Mouse (Mus musculus): ENCODE data around the gene Snrpf. TPM values are rescaled to one million over a fixed set of nuclear protein-coding genes. Genes with fewer than 3 reads are reported as not detected.
"Not testable (repeated sequence)": the region's sequence is repeated elsewhere in the genome, so short reads cannot be mapped to it uniquely, and the experiment has no call there.

The Snrpf gene
- total RNA-seq, 1 experiment from 2014 or later = 102 TPM

DNA sequence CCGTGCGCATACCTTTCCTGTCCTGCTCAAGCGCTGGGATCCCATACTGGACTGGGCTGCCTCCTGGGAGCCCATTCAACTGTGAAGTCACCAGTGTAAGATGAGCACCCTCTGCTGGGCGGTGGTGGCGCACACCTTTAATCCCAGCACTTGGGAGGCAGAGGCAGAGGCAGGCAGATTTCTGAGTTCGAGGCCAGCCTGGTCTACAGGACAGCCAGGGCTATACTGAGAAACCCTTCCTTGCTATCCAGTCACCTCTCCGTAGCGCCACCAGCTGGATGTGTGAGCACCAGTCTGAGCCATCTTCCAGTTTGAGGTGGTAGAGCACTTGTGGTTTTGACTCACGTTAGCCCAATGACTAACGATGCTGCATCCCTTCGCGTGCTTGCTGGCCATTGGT is 3.0 kb upstream of the Snrpf start:
- no peak for ATAC-seq (replicated peaks; ENCODE audit: insufficient number of reproducible peaks, low FRiP score, low TSS enrichment, poor library complexity, severe bottlenecking)

DNA sequence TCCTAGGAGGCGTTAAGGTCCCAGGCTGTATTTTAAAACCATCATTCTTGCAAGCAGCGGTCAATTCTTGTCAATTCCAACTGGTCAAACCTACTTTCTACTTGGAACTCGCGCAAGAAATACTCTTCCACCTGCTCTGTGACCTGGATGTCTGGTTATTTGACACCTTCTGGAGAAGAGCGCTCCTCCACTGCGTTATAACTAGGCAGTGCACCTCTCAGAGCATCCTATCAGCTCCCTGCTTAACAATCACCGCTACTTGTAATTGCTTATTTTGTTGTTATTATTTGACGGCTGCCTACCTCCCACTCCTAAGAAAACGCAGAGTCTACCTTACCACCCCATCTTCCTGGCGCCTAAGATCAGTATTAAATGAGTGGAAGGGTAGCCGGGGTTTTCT is 710 bp downstream of the Snrpf start:
- ATAC-seq (replicated peaks; ENCODE audit: insufficient number of reproducible peaks, low FRiP score, low TSS enrichment, poor library complexity, severe bottlenecking) = no peak

DNA sequence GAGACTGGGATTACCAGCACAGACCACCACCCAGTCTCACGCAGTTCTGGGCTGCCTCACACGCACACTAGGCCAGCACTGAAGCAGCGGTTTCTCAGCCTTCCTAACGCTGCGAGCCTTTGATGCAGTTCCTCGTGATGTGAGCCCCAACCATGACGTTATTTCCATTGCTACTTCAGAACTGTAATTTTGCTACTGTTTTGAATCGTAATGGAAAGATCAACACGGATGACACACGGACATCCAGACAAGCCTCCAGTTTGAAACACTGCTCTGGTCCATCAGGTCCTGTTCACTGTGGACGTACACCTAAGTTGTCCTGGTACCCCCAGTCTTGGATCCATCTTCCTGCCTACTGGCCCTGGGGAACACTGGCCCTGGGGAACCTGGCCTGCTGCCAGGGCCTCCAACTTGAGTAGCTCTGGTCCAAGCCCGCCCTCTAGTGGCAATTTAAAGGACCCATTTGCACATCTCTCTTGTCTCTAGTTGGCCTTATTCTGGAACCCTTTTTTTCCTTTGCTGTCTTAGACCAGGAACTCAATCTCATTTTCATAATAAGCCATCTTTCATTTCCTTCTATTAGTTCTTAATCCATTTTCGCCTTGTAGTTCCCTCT is 12.1 kb downstream of the Snrpf start:
- peak; percentile 57; the same call in 1 of the 2 replicates for ATAC-seq (replicated peaks; ENCODE audit: insufficient number of reproducible peaks, low FRiP score, low TSS enrichment, poor library complexity, severe bottlenecking)

- ATAC-seq (replicated peaks; ENCODE audit: insufficient number of reproducible peaks, low FRiP score, low TSS enrichment, poor library complexity, severe bottlenecking) = no peak
These were observed 13.5 kb downstream of the Snrpf start for GRCm38 (mm10) chr10:93575960-93576359.

- ATAC-seq (replicated peaks; ENCODE audit: insufficient number of reproducible peaks, low FRiP score, low TSS enrichment, poor library complexity, severe bottlenecking) = no peak
These were observed 14.5 kb downstream of the Snrpf start for GRCm38 (mm10) chr10:93574966-93575365.

DNA sequence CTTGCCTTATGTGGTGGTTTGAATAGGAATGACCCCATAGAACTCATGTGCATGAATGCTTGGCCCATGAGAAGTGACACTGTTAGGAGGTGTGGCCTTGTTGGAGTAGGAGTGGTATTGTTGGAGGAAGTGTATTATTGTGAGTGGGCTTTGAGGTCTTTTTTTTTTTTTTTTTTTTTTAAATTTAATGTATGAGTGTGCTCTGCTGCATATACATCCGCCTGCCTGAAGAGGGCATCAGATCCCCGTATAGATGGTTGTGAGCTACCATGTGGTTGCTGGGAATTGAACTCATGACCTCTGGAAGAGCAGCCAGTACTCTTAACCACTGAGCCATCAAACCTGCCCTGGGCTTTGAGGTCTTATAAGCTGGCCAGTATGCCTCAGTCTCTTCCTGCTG is 17.3 kb downstream of the Snrpf start:
- ATAC-seq (replicated peaks; ENCODE audit: insufficient number of reproducible peaks, low FRiP score, low TSS enrichment, poor library complexity, severe bottlenecking) = no peak

GRCm38 (mm10) chr10:93568671-93569070 is 20.8 kb downstream of the Snrpf start:
- ATAC-seq (replicated peaks; ENCODE audit: insufficient number of reproducible peaks, low FRiP score, low TSS enrichment, poor library complexity, severe bottlenecking) = no peak

DNA sequence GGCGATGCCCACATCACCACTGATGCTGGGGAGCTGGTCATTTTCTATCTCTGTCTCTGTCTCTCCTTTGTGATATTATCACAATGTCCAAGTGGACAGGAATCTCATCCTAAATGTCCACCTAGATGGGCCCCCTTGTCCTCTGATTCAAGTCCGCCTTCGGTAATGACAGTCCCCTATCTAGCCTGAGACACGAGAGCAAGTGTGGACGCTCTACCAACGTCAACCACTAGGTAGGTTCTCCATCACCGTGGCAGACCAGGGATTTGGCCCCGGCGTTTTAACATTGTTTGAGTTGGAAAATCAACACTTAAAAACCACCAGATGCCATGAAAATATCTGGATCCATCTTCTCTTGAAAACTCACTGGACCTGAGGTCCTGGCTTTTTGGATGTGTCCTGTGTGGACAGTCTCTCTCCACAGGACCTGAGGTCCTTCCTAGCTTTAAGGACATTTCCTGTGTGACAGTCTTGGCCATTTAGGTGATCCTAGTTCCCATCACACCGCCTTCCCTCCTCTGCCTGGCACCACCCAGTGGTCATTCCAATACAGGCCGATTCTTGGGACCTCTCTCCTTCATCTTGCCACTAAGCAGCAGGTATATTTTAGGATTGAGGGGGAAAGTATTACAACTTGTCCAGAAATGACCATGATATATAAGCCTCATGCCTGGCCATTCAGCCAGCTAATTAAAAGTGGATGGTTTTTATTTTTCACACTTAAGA is 21.5 kb downstream of the Snrpf start:
- no peak for ATAC-seq (replicated peaks; ENCODE audit: insufficient number of reproducible peaks, low FRiP score, low TSS enrichment, poor library complexity, severe bottlenecking)

GRCm38 (mm10) chr10:93567066-93567465 is 22.4 kb downstream of the Snrpf start:
- ATAC-seq (replicated peaks; ENCODE audit: insufficient number of reproducible peaks, low FRiP score, low TSS enrichment, poor library complexity, severe bottlenecking) = no peak; the same call in 1 of the 2 replicates

GRCm38 (mm10) chr10:93564518-93565090 is 24.9 kb downstream of the Snrpf start:
- no peak for ATAC-seq (replicated peaks; ENCODE audit: insufficient number of reproducible peaks, low FRiP score, low TSS enrichment, poor library complexity, severe bottlenecking)

DNA sequence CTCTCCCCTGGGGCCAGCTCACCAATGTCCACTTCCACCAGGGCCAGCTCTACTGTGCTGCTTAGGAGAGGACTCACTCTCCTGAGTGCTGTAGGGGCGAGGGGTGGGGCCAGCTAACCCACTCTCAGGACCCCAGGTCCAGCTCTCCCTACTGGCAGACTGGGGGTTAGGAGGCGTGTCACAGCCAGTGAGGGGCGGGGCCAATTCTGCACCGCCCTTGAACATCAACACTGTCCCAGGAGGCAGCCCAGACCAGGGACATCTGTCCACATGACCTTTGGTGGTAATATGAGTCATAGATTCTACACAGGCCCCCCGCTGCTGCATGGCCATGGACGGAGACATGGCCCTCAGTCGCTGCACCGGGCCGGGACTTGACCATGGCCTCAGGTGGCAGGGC is 29.7 kb downstream of the Snrpf start:
- ATAC-seq (replicated peaks; ENCODE audit: insufficient number of reproducible peaks, low FRiP score, low TSS enrichment, poor library complexity, severe bottlenecking) = no peak; the same call in 1 of the 2 replicates

DNA sequence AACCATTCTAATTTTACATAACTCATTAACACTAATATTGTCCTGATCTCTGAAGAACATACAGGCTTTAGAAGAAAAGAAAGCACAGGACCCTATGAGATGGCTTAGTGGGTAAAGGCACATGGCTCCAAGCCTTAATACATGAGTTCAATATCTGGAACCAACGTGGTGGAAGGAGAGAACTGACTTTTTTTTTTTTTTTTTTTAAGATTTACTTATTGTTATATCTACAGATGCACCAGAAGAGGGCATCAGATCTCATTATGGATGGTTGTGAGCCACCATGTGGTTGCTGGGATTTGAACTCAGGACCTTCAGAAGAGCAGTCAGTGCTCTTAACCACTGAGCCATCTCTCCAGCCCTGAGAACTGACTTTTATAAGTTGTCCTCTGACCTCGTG is 31.5 kb downstream of the Snrpf start:
- ATAC-seq (replicated peaks; ENCODE audit: insufficient number of reproducible peaks, low FRiP score, low TSS enrichment, poor library complexity, severe bottlenecking) = not testable (repeated sequence)

DNA sequence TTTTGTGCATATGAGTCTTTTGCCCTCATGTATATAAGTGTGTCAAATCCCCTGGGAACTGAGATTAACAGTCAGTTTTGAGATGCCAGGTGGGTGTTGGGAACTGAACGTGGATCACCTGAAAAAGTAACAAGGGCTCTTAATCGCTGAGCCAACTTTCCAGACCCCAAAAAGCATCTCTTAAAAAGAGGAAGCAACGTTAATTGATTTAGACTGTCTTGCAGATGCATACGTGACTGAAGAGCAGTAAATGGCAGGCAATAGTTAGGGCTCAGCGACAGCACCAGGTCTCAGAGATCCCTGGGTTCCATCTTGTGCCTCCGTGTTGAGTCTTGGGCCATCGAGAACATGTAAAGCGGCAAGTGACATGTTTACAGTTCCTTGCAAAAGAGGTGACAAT is 36.9 kb downstream of the Snrpf start:
- ATAC-seq (replicated peaks; ENCODE audit: insufficient number of reproducible peaks, low FRiP score, low TSS enrichment, poor library complexity, severe bottlenecking) = no peak

- no peak for ATAC-seq (replicated peaks; ENCODE audit: insufficient number of reproducible peaks, low FRiP score, low TSS enrichment, poor library complexity, severe bottlenecking)
These were observed 39.7 kb downstream of the Snrpf start for GRCm38 (mm10) chr10:93549821-93550220.

GRCm38 (mm10) chr10:93548991-93549390 is 40.5 kb downstream of the Snrpf start:
- peak; percentile 86 for ATAC-seq (replicated peaks; ENCODE audit: insufficient number of reproducible peaks, low FRiP score, low TSS enrichment, poor library complexity, severe bottlenecking)

DNA sequence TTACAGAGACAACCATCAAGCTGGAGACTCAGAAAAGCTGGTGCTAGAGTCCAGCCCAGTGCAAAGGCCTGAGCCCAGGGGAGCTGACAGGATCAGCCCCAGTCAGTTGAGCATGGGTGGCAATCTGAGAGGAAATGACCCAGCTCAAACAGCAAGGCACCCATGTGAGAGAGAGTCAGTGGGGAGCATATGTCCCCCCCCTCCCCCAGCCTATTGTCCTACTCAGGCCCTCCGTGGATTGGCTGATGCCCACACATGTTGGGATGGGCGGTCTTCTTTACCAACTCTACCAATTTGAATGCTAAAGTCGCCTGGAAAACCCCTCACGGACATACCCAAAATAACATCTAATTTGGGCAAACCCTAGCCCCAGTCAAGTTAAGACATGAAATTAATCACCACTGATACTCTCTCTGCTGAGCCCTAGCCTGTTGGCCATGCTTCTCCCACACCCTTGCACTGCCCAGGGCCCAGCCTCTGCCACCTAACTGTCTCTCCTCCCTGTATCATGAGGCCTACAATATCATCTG is 41.7 kb downstream of the Snrpf start:
- no peak for ATAC-seq (replicated peaks; ENCODE audit: insufficient number of reproducible peaks, low FRiP score, low TSS enrichment, poor library complexity, severe bottlenecking)

- ATAC-seq (replicated peaks; ENCODE audit: insufficient number of reproducible peaks, low FRiP score, low TSS enrichment, poor library complexity, severe bottlenecking) = no peak
These were observed 45.3 kb downstream of the Snrpf start for GRCm38 (mm10) chr10:93544172-93544571.

DNA sequence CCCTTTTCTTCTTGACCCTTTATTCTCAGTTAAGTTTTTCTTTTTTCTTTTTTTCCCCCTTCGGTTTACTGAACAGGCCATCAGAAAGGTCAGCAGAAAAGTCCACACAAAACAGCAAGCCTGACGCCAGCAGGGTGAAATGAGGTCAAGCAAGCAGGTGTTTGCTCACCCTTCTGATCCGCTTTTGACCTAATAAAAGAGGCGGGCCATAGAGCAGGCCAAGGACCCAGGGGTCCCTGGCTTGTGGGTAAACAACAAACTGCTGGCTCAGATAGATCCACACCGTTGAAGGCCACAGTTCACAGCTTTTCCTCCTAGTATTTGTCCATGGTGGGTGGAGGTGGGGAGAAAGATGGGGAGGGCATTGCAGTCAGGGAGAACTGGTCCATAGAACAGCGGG is 46.3 kb downstream of the Snrpf start:
- no peak for ATAC-seq (replicated peaks; ENCODE audit: insufficient number of reproducible peaks, low FRiP score, low TSS enrichment, poor library complexity, severe bottlenecking)

DNA sequence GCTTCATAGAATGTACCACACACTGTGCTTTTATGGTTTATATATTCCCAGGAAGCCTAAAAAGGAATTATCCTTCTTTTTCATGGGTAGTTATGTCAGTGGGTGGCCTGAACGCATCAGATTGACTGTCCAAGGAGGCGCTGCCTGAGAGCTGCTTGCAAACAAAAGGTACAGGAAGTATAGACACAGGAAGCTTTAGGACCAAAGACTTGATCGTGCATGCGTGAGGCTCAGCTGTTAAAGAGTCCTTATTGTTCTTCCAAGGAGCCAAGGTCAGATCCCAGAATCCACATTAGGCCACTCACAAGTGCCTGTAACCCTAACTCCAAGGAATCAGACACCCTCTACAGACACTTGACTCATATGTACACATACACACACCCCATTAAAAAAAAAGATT is 47.1 kb downstream of the Snrpf start:
- ATAC-seq (replicated peaks; ENCODE audit: insufficient number of reproducible peaks, low FRiP score, low TSS enrichment, poor library complexity, severe bottlenecking) = no peak

- no peak for ATAC-seq (replicated peaks; ENCODE audit: insufficient number of reproducible peaks, low FRiP score, low TSS enrichment, poor library complexity, severe bottlenecking)
These were observed 47.9 kb downstream of the Snrpf start for GRCm38 (mm10) chr10:93541585-93541984.

Measured in monocyte, adult 5-6 weeks (primary cell).